Mouse (Mus musculus): Measurements from ENCODE around the gene Psmd14. TPM values are rescaled to one million over a fixed set of nuclear protein-coding genes. Genes with fewer than 3 reads are reported as not detected.

Gene Psmd14
- total and polyA plus RNA-seq, 3 experiments = 19.2 to 47.7 (median 47.1) TPM

DNA sequence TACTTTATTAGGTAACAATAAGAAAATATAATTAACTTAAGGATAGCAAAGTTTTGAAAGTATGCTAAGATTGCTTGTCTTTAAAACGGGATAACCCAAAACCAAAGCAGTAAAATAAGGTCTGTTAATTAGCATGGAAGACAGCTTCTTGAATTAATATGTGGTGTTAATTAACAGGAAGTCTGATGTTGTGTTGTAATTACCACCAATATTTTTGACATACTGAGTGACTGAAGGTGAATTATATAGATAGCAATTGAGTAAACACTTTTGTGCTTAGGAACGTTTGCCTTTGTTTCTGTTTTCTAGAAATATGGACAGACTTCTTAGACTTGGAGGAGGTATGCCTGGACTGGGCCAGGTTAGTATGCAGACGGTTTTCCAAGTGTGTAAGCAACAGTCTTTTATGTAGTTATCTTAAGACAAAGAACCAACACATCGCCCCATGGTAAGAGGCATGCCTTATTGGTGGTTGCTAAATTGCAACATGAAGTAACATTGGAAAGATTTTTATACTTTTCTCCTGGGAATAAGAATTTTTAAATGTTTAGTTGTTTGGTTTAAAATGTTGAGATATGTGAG, 11.0 kb downstream of the Psmd14 start:
- H3K27me3 ChIP-seq (ENCODE audit: control insufficient read depth, insufficient read depth, low read length) = no peaks in the 10 kb centered on the region
- H3K4me3 ChIP-seq = no peak overlapping the region
- H3K9ac ChIP-seq (ENCODE audit: low read depth, low read length) = no peak overlapping the region
- peaks cover 2% of the 10 kb centered on the region; the same call in 1 of the 2 replicates for H3K79me2 ChIP-seq (replicated peaks; ENCODE audit: control insufficient read depth, insufficient read depth, low read length)
- no peak for DNase-seq
- WGBS = 78% methylated on average over 4 of the region's 4 CpGs
- peaks cover 2% of the 10 kb centered on the region; the same call in 1 of the 2 replicates for H3K36me3 ChIP-seq (ENCODE audit: control insufficient read depth, insufficient read depth, low read length)
- H3K27ac ChIP-seq = no peak overlapping the region
- no peaks in the 10 kb centered on the region for H3K4me1 ChIP-seq (ENCODE audit: control insufficient read depth, insufficient read depth, low read length)
- TF ChIP-seq POLR2A (IDR thresholded peaks at IDR 0.05; ENCODE audit: insufficient read depth, low read depth, low read length) (no peak), CTCF (IDR thresholded peaks at IDR 0.05) (no peak), EP300 (IDR thresholded peaks at IDR 0.05; ENCODE audit: insufficient read depth, low read depth, low read length) (no peak)
- intact Hi-C loops (cut with DNase I) = no loop called here

DNA sequence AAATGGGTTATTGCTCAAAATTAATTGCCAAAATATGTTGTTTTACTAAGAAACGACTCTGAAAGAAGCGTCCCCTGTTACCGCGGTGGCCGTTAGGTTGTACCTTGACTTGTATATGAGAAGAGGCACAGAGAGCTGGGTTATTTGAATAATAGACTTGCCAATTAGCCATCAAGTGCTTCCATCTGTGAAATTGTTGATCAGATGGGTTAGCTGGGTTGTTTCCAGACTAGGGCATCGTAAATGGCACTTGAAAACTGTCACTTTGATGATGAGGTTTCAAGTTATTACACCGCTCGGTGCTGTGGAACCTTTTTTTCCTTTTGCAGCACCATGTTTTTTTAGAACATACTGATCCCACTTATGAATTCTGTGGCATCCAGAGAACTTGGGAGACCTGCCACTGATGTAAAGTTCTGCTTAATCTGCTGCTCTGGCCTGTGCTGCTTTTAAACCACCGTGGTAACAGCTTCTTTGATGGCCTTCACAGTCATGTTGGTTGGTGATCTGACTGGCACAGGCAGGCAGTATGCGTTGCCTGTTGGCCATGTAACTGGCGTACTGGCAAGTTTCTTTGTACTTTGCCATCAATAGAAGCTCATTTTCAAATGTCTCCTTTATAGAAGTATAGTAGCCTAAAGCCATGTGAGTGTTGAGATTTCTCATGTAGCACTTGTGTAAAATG, 21.4 kb downstream of the Psmd14 start:
- DNase-seq = no peak
- no peaks in the 10 kb centered on the region for H3K36me3 ChIP-seq (ENCODE audit: control insufficient read depth, insufficient read depth, low read length)
- H3K4me1 ChIP-seq (ENCODE audit: control insufficient read depth, insufficient read depth, low read length) = no peaks in the 10 kb centered on the region
- H3K27ac ChIP-seq = no peak overlapping the region
- intact Hi-C loops (cut with DNase I) = no loop called here
- TF ChIP-seq EP300 (IDR thresholded peaks at IDR 0.05; ENCODE audit: insufficient read depth, low read depth, low read length) = no peak
- TF ChIP-seq CTCF (IDR thresholded peaks at IDR 0.05) = no peak
- no peak for TF ChIP-seq POLR2A (IDR thresholded peaks at IDR 0.05; ENCODE audit: insufficient read depth, low read depth, low read length)
- no peaks in the 10 kb centered on the region for H3K79me2 ChIP-seq (replicated peaks; ENCODE audit: control insufficient read depth, insufficient read depth, low read length)
- H3K9ac ChIP-seq (ENCODE audit: low read depth, low read length) = no peak overlapping the region
- 90% methylated on average over 11 of the region's 11 CpGs for WGBS
- H3K27me3 ChIP-seq (ENCODE audit: control insufficient read depth, insufficient read depth, low read length) = no peaks in the 10 kb centered on the region
- H3K4me3 ChIP-seq = no peak overlapping the region

- WGBS = 71% methylated on average over 1 of the region's 1 CpGs
- DNase-seq = no peak
- H3K4me1 ChIP-seq (ENCODE audit: control insufficient read depth, insufficient read depth, low read length) = no peaks in the 10 kb centered on the region
- H3K27ac ChIP-seq = no peak overlapping the region
- intact Hi-C loops (cut with DNase I) = no loop called here
- H3K36me3 ChIP-seq (ENCODE audit: control insufficient read depth, insufficient read depth, low read length) = no peaks in the 10 kb centered on the region
- TF ChIP-seq CTCF (IDR thresholded peaks at IDR 0.05) = no peak
- no peak for TF ChIP-seq POLR2A (IDR thresholded peaks at IDR 0.05; ENCODE audit: insufficient read depth, low read depth, low read length)
- TF ChIP-seq EP300 (IDR thresholded peaks at IDR 0.05; ENCODE audit: insufficient read depth, low read depth, low read length) = no peak
- H3K4me3 ChIP-seq = no peak overlapping the region
- no peak overlapping the region for H3K9ac ChIP-seq (ENCODE audit: low read depth, low read length)
- H3K79me2 ChIP-seq (replicated peaks; ENCODE audit: control insufficient read depth, insufficient read depth, low read length) = no peaks in the 10 kb centered on the region
- no peaks in the 10 kb centered on the region for H3K27me3 ChIP-seq (ENCODE audit: control insufficient read depth, insufficient read depth, low read length)
Measured at GRCm38 (mm10) chr2:61734175-61734574, 22.7 kb downstream of the Psmd14 start.

- Histone ChIP-seq H3K27me3 (ENCODE audit: control insufficient read depth, insufficient read depth, low read length) (no peaks in the 10 kb centered on the region), H3K4me1 (ENCODE audit: control insufficient read depth, insufficient read depth, low read length) (no peaks in the 10 kb centered on the region), H3K4me3 (no peak overlapping the region), H3K36me3 (ENCODE audit: control insufficient read depth, insufficient read depth, low read length) (no peaks in the 10 kb centered on the region), H3K79me2 (replicated peaks; ENCODE audit: control insufficient read depth, insufficient read depth, low read length) (no peaks in the 10 kb centered on the region), H3K9ac (ENCODE audit: low read depth, low read length) (no peak overlapping the region), H3K27ac (no peak overlapping the region)
- DNase-seq = no peak
- TF ChIP-seq CTCF (IDR thresholded peaks at IDR 0.05) (no peak), POLR2A (IDR thresholded peaks at IDR 0.05; ENCODE audit: insufficient read depth, low read depth, low read length) (no peak), EP300 (IDR thresholded peaks at IDR 0.05; ENCODE audit: insufficient read depth, low read depth, low read length) (no peak)
- 76% methylated on average over 1 of the region's 1 CpGs for WGBS
- intact Hi-C loops (cut with DNase I) = no loop called here
Measured at GRCm38 (mm10) chr2:61746051-61746450, 34.6 kb downstream of the Psmd14 start.

DNA sequence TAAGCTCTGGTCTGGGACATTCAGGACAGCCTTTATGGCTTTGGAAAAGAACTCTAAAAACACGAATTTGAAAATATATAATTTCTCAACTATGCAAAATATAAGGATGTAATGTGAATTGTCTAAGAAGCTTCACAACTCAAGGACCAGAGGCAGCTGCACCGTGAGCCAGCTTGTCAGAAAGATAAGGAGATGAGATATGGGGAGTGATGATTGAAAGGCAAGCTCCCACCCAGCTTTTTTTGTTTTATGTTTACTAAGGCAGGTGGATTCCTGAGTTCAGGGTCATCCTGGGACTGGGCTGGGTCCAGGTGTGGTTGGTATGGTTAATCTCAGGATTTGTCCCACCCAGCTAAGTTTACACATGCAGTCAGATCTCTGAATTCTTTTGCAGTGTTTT, 35.1 kb downstream of the Psmd14 start:
- TF ChIP-seq CTCF (IDR thresholded peaks at IDR 0.05) (no peak), EP300 (IDR thresholded peaks at IDR 0.05; ENCODE audit: insufficient read depth, low read depth, low read length) (no peak), POLR2A (IDR thresholded peaks at IDR 0.05; ENCODE audit: insufficient read depth, low read depth, low read length) (no peak)
- intact Hi-C loops (cut with DNase I) = no loop called here
- 61% methylated on average over 2 of the region's 2 CpGs for WGBS

DNA sequence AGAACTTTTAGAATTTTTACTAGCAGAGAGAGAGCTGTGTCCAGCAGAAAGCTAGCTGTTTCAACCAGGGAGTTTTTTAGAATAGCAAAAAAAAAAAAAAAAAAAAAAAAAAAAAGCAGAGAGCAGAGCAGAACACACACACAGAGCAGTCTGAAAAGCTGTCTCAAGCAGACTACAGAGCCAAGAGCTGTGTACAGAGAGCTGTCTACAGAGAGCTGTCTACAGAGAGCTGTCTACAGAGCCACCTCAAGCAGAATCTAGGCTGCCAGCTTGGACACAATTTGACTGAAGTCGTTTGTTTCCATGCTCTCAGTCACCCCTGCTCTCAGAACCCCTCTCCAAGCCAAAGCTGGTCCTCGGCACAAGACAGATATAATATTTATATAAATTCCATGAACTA, 35.9 kb downstream of the Psmd14 start:
- H3K4me1 ChIP-seq (ENCODE audit: control insufficient read depth, insufficient read depth, low read length) = no peaks in the 10 kb centered on the region
- H3K4me3 ChIP-seq = no peak overlapping the region
- TF ChIP-seq EP300 (IDR thresholded peaks at IDR 0.05; ENCODE audit: insufficient read depth, low read depth, low read length) (no peak), CTCF (IDR thresholded peaks at IDR 0.05) (no peak), POLR2A (IDR thresholded peaks at IDR 0.05; ENCODE audit: insufficient read depth, low read depth, low read length) (no peak)
- H3K27me3 ChIP-seq (ENCODE audit: control insufficient read depth, insufficient read depth, low read length) = no peaks in the 10 kb centered on the region
- intact Hi-C loops (cut with DNase I) = no loop called here
- 53% methylated on average over 2 of the region's 2 CpGs for WGBS
- H3K9ac ChIP-seq (ENCODE audit: low read depth, low read length) = no peak overlapping the region
- no peaks in the 10 kb centered on the region for H3K79me2 ChIP-seq (replicated peaks; ENCODE audit: control insufficient read depth, insufficient read depth, low read length)
- DNase-seq = no peak
- no peaks in the 10 kb centered on the region for H3K36me3 ChIP-seq (ENCODE audit: control insufficient read depth, insufficient read depth, low read length)
- H3K27ac ChIP-seq = no peak overlapping the region

More for the DNA sequence above, 35.1 kb downstream of the Psmd14 start:
- H3K4me1 ChIP-seq (ENCODE audit: control insufficient read depth, insufficient read depth, low read length) = no peaks in the 10 kb centered on the region
- H3K4me3 ChIP-seq = no peak overlapping the region
- DNase-seq = no peak
- no peak overlapping the region for H3K27ac ChIP-seq
- no peaks in the 10 kb centered on the region for H3K36me3 ChIP-seq (ENCODE audit: control insufficient read depth, insufficient read depth, low read length)
- no peaks in the 10 kb centered on the region for H3K79me2 ChIP-seq (replicated peaks; ENCODE audit: control insufficient read depth, insufficient read depth, low read length)
- H3K9ac ChIP-seq (ENCODE audit: low read depth, low read length) = no peak overlapping the region
- no peaks in the 10 kb centered on the region for H3K27me3 ChIP-seq (ENCODE audit: control insufficient read depth, insufficient read depth, low read length)

Data from heart, adult 2 months (tissue).